Mouse (Mus musculus): ENCODE measurements around the gene Mapt. TPM values are rescaled to one million over a fixed set of nuclear protein-coding genes. Genes with fewer than 3 reads are reported as not detected.
"Not testable (repeated sequence)": the region's sequence is repeated elsewhere in the genome, so short reads cannot be mapped to it uniquely, and the experiment has no call there.

Gene Mapt
- polyA plus RNA-seq, 1 experiment = 275 TPM

DNA sequence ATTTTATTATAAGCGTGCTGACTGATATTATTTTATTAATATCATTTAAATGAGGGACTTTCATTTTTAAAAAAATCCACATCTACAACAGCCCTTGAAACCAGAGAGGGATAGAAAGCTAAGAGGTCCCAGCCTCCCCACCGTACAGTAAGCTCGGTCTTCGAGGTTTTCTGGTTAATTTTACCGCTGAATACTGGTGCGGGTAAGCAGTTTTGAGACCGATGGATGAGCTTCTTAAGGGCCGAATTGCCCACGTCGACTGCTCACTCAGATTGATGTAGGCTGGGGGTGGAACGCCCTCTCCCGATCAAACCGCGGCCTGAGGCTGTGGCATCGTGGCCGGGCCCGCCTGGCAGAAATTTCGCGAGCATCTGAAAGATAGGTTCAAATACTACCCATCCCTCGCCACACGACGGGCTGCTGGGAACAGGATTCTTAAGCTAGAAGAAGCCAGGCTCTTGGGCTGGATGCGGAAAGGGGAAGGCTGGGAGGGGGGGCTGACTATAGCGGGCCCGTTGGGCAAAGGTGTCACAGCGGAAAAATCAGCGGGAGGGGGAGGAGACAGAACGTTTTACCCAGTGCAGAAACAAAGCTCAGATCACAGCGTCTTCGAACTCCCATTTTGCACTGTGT lies 2.5 kb downstream of the Mapt start:
- 2% methylated on average over 30 of the region's 30 CpGs for WGBS
- peaks cover 27% of the 10 kb centered on the region for H3K4me1 ChIP-seq (ENCODE audit: control insufficient read depth, insufficient read depth, low read length)

DNA sequence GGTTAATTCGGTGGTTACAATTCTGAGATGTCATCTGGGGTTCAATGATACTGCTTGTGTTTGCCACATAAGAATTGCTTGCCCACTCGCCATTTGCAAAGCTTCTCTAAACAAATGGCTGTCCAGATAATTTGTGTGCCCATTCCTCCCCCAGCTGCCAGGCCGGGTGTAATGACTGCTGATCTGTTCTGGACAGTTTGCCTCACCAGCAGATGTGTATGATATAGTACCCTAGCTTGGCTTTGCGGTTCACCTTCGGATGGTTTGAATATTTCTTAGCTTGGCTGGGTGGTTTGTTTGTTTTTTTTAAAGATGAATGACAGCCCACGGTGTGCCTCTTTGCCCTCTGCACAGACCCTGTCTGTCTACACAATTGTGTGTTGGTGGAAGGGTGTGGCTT lies 3.5 kb downstream of the Mapt start:
- Histone ChIP-seq H3K27ac (ENCODE audit: insufficient read depth, low read length) (peak overlapping the region; percentile 14; the same call in 1 of the 2 replicates), H3K27me3 (ENCODE audit: control insufficient read depth, insufficient read depth, low read length) (no peaks in the 10 kb centered on the region), H3K4me1 (ENCODE audit: control insufficient read depth, insufficient read depth, low read length) (peaks cover 27% of the 10 kb centered on the region), H3K4me3 (replicated peaks; ENCODE audit: insufficient read depth, low read depth, low read length) (peak overlapping the region; percentile 62)
- TF ChIP-seq POLR2A (IDR thresholded peaks at IDR 0.05; ENCODE audit: borderline replicate concordance, insufficient read depth, low read length) (no peak), CTCF (IDR thresholded peaks at IDR 0.05; ENCODE audit: borderline replicate concordance, insufficient read depth, low read depth, low read length) (no peak)
- 33% methylated on average over 6 of the region's 6 CpGs for WGBS
- DNase-seq = peak in 1 of 2 experiments; percentile 32

More for the DNA sequence above, 2.5 kb downstream of the Mapt start:
- Histone ChIP-seq H3K27ac (ENCODE audit: insufficient read depth, low read length) (peak overlapping the region; percentile 14), H3K27me3 (ENCODE audit: control insufficient read depth, insufficient read depth, low read length) (no peaks in the 10 kb centered on the region), H3K4me3 (replicated peaks; ENCODE audit: insufficient read depth, low read depth, low read length) (peak overlapping the region; percentile 62)
- peak; percentile 60 to 68 for DNase-seq
- TF ChIP-seq CTCF (IDR thresholded peaks at IDR 0.05; ENCODE audit: borderline replicate concordance, insufficient read depth, low read depth, low read length) (no peak), POLR2A (IDR thresholded peaks at IDR 0.05; ENCODE audit: borderline replicate concordance, insufficient read depth, low read length) (no peak)

DNA sequence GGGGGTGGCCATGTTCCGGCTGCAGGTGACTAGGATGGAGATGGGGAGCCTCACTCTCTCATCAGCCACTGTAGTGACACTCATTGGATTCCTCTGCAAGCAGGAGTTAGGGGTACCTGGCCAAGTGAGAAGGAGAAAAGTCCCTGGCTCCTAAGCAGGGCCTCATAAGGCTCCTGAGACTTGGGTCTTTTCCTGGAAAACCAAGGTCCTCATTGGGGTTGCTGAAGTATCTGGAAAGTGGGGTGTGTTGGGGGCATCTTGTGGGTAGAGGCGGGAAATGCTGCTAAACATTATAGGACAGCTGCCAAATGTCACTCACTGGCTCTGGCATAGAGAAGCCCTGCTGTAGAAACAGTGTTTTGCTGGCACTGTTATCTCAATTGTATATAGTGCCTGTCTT lies 4.7 kb downstream of the Mapt start:
- WGBS = 29% methylated on average over 2 of the region's 2 CpGs
- Histone ChIP-seq H3K4me3 (replicated peaks; ENCODE audit: insufficient read depth, low read depth, low read length) (no peak overlapping the region), H3K4me1 (ENCODE audit: control insufficient read depth, insufficient read depth, low read length) (peaks cover 24% of the 10 kb centered on the region), H3K27ac (ENCODE audit: insufficient read depth, low read length) (peak overlapping the region; percentile 78; the same call in 1 of the 2 replicates), H3K27me3 (ENCODE audit: control insufficient read depth, insufficient read depth, low read length) (no peaks in the 10 kb centered on the region)
- no peak for DNase-seq
- TF ChIP-seq CTCF (IDR thresholded peaks at IDR 0.05; ENCODE audit: borderline replicate concordance, insufficient read depth, low read depth, low read length) (no peak), POLR2A (IDR thresholded peaks at IDR 0.05; ENCODE audit: borderline replicate concordance, insufficient read depth, low read length) (no peak)

DNA sequence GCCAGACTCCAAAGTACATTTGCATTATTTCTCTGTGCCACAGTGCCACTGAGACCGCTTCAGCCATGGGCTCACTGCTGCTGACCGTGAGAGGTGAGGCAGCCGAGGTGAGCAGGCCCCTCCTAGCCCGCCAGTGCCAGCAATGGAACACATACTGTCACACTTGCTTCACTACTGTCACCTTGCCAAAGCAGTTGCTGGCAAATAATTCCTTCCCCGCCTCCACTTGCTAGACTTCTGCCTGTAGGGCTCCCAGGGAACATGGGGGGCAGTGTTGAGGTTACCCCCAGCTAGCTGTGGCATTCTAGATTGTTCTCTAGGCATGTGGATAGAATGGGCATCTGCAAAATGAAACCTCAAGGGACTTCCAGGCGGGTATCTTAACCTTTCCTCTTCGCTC lies 6.0 kb downstream of the Mapt start:
- H3K4me1 ChIP-seq (ENCODE audit: control insufficient read depth, insufficient read depth, low read length) = peaks cover 24% of the 10 kb centered on the region
- peak overlapping the region; percentile 1 for H3K4me3 ChIP-seq (replicated peaks; ENCODE audit: insufficient read depth, low read depth, low read length)
- DNase-seq = peak; percentile 87 to 92
- 5% methylated on average over 7 of the region's 7 CpGs for WGBS
- H3K27me3 ChIP-seq (ENCODE audit: control insufficient read depth, insufficient read depth, low read length) = no peaks in the 10 kb centered on the region
- TF ChIP-seq POLR2A (IDR thresholded peaks at IDR 0.05; ENCODE audit: borderline replicate concordance, insufficient read depth, low read length) (no peak), CTCF (IDR thresholded peaks at IDR 0.05; ENCODE audit: borderline replicate concordance, insufficient read depth, low read depth, low read length) (peak; percentile 55; the same call in 1 of the 2 replicates)
- H3K27ac ChIP-seq (ENCODE audit: insufficient read depth, low read length) = peak overlapping the region; percentile 10

DNA sequence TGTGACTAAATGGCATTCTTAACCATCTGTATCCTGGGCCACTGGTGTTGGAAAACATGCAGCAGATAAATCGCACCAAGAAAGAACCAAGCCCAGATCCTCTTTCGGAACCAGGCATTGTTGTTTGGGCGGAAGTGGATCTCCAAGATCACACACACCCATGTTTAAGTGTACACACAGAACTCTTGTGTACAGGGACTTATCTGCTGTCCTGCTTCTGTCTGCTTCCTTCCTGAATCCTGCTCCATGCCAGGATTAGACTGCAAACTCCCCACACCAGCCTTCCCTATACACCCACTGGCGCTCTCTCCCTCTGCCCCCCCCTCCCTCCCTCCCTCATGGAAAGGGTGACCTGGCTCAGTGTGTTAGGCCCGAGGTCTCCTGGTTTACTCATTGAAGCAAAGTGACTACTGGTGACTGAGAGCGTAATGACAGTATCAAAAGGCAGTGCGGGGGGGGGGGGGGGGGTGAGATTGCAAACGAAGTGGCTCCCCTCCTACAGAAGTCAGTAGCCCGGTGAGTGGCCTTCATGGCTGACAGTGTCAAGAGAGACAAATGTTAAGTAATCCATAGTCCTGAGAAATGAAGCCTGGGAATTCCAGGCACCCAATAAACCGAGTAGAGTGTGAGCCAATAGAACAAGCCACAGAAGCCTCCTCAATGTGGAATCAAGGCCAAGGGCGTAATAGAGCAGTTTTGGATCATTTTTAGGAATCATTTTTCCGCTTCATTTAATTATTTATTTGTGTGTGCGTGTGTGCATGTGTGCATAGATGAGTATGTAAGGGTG lies 7.0 kb downstream of the Mapt start:
- H3K4me1 ChIP-seq (ENCODE audit: control insufficient read depth, insufficient read depth, low read length) = peaks cover 28% of the 10 kb centered on the region
- 40% methylated on average over 13 of the region's 13 CpGs for WGBS
- H3K27me3 ChIP-seq (ENCODE audit: control insufficient read depth, insufficient read depth, low read length) = no peaks in the 10 kb centered on the region
- no peak for TF ChIP-seq CTCF (IDR thresholded peaks at IDR 0.05; ENCODE audit: borderline replicate concordance, insufficient read depth, low read depth, low read length)
- TF ChIP-seq POLR2A (IDR thresholded peaks at IDR 0.05; ENCODE audit: borderline replicate concordance, insufficient read depth, low read length) = no peak
- H3K4me3 ChIP-seq (replicated peaks; ENCODE audit: insufficient read depth, low read depth, low read length) = no peak overlapping the region
- H3K27ac ChIP-seq (ENCODE audit: insufficient read depth, low read length) = no peak overlapping the region
- no peak for DNase-seq

DNA sequence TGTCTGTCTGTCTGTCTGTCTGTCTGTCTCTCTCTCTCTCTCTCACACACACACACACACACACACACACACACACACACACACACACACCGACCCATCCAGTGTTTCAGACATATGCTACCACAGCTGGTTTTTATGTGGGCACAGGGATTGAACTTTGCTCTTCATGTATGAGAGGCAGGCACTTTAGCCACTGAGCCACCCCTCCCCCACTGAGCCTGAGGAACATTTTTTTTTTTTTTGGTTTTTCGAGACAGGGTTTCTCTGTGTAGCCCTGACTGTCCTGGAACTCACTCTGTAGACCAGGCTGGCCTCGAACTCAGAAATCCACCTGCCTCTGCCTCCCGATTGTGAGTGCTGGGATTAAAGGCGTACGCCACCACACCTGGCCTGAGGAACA lies 14.3 kb downstream of the Mapt start:
- not testable (repeated sequence) for H3K27ac ChIP-seq (ENCODE audit: insufficient read depth, low read length); H3K4me3 ChIP-seq (replicated peaks; ENCODE audit: insufficient read depth, low read depth, low read length); H3K27me3 ChIP-seq (ENCODE audit: control insufficient read depth, insufficient read depth, low read length); DNase-seq
- 75% methylated on average over 6 of the region's 6 CpGs for WGBS
- peaks cover 39% of the 10 kb centered on the region for H3K4me1 ChIP-seq (ENCODE audit: control insufficient read depth, insufficient read depth, low read length)

DNA sequence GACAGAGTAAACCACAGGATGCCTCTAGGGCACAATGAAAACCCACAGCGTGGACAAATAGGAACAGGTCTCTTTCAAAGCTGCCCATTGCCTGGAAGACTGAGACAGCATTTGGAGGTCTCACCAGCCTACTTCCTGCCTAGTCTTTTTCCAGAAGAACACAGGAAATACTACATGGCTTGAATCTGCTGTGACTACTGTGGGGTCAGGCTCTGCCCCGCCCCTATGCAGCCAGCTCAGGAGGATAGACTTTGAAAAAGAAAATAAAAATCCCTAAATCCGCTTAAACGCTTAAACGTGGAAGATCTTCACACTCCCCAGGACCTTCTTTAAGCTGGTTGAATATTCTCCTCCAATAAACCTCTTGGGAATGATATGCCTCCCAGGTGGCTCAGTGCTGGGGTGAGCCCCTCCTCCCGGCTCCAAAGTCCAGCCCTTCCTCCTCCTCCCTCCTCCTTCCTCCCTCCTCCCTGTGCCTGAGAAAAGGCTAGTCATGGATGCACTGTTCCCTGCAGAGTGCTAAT lies 15.0 kb downstream of the Mapt start:
- no peak for DNase-seq
- Histone ChIP-seq H3K27me3 (ENCODE audit: control insufficient read depth, insufficient read depth, low read length) (no peaks in the 10 kb centered on the region), H3K4me3 (replicated peaks; ENCODE audit: insufficient read depth, low read depth, low read length) (no peak overlapping the region), H3K4me1 (ENCODE audit: control insufficient read depth, insufficient read depth, low read length) (peaks cover 41% of the 10 kb centered on the region), H3K27ac (ENCODE audit: insufficient read depth, low read length) (no peak overlapping the region)
- WGBS = 20% methylated on average over 6 of the region's 6 CpGs
- TF ChIP-seq POLR2A (IDR thresholded peaks at IDR 0.05; ENCODE audit: borderline replicate concordance, insufficient read depth, low read length) = no peak
- no peak for TF ChIP-seq CTCF (IDR thresholded peaks at IDR 0.05; ENCODE audit: borderline replicate concordance, insufficient read depth, low read depth, low read length)
